Mouse (Mus musculus) heart, postnatal 25 days (tissue): Measurements from ENCODE around the gene Vmn2r13. TPM values are rescaled to one million over a fixed set of nuclear protein-coding genes. Genes with fewer than 3 reads are reported as not detected.
"Not testable (repeated sequence)": the region's sequence is repeated elsewhere in the genome, so short reads cannot be mapped to it uniquely, and the experiment has no call there.

Source experiments
- DNase-seq: peaks from one replicate; pipeline ENCODE4 v3.0.0; 2022; ENCODE audit warnings: low spot score
- intact Hi-C: fragments of 180-260 bp; cut with DNase I; formaldehyde crosslinking; loops from one replicate; pipeline ENCODE4 v1.15.1; 2025
- total RNA-seq, 2 experiments: library from RNA; stranded (reverse); gene quantifications; 2 replicates each; pipeline ENCODE4 v1.2.3; 2021

Gene Vmn2r13
- not detected for total RNA-seq

DNA sequence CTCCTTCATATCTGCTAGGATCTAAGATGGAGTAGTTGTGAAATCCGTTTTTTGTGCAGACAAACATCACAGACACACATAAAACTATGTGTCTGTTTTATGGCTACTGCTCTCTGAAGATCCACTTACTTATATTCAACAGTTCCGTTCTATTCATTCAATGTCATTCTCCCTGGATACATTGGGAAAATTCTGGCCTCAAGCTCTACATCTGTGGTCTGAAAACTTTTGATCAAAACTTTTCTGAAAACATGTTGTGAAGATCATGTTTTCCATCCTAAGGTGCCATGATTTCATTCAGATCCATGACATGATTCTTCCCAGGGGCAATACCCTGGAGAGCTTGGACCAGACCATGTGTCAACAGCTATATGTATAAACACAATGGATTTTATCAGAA is at the start of gene Vmn2r13:
TSS of gene Vmn2r13 (minus strand) at position 101 of the 400 bp plus-strand sequence.
- DNase-seq, intact Hi-C loops: not testable (repeated sequence)

DNA sequence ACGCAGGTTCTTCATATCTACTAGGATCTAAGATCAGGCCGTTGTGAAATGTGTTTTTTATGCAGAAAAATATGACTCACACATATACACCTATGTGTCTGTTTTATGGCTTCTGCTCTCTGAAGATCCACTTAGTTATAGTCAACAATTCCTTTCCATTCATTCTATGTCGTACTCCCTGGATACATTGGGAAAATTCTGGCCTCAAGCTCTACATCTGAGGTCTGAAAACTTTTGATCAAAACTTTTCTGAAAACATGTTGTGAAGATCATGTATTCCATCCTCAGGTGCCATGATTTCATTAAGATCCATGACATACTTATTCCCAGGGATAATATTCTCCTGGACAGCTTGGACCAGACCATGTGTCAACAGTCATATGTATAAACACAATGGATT is 32.6 kb upstream of the Vmn2r13 start, which contains the start of gene Vmn2r14:
TSS of gene Vmn2r14 (minus strand) at position 101 of the 400 bp plus-strand sequence.
- no peak for DNase-seq
- intact Hi-C loops, result no loop called here

DNA sequence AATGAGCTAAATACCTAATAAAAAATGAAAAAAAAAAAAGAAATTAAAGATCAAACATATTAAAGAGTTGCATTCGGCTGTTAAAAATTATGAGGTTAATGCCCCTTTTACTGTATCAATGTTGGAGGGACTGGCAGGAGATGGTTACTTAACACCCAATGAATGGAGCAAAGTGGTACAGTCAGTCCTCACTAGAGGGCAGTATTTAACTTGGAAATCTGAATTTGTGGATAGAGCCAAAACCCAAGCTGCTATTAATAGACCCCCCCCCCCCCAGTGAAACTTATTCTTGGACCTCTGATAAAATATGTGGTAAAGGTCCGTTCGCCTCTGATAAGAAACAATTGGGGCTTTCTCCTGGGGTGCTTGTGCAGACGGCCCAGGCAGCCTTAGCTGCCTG is 25.1 kb downstream of the Vmn2r13 start:
- DNase-seq, intact Hi-C loops: not testable (repeated sequence)

DNA sequence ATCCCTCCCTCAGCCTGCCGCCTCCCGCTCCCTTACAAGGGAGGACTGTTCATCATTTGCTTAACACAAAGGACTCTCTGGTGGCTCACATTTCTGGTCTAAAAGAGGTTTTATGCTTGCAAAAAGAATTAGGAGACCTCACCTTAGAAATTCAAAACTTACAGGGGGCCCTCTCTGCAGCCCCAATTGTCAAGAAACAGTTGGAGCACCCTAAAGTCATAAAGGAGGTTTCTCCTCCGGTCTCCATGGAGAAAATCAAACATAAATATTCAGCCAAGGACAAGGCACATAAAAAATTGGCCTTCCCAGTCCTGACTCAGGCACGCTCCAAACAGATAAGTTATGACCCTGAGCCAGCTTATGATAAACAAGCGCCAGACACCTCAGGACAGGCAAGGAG is 31.9 kb downstream of the Vmn2r13 start:
- intact Hi-C loops, result no loop called here

DNA sequence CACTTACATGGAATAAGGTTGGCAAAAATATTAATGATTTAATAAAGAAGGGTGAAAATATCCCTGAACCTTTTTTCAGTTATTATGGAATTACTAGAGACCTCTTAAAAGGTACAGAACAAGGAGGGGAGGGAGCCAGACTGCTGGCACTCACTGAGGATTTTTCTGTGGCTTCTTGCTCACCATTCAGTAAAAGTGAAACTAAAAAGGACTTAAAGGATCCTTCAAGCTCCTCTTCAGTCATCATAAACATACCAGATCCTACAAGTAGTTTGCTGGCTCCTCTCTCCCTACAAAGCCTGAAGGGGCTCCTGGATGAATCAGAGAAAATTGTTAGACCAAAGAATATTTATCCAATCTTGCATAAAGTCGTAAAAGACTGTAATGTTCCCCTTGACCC is 32.4 kb downstream of the Vmn2r13 start:
- DNase-seq, intact Hi-C loops: not testable (repeated sequence)

More for the DNA sequence above, 31.9 kb downstream of the Vmn2r13 start:
- no peak for DNase-seq

DNA sequence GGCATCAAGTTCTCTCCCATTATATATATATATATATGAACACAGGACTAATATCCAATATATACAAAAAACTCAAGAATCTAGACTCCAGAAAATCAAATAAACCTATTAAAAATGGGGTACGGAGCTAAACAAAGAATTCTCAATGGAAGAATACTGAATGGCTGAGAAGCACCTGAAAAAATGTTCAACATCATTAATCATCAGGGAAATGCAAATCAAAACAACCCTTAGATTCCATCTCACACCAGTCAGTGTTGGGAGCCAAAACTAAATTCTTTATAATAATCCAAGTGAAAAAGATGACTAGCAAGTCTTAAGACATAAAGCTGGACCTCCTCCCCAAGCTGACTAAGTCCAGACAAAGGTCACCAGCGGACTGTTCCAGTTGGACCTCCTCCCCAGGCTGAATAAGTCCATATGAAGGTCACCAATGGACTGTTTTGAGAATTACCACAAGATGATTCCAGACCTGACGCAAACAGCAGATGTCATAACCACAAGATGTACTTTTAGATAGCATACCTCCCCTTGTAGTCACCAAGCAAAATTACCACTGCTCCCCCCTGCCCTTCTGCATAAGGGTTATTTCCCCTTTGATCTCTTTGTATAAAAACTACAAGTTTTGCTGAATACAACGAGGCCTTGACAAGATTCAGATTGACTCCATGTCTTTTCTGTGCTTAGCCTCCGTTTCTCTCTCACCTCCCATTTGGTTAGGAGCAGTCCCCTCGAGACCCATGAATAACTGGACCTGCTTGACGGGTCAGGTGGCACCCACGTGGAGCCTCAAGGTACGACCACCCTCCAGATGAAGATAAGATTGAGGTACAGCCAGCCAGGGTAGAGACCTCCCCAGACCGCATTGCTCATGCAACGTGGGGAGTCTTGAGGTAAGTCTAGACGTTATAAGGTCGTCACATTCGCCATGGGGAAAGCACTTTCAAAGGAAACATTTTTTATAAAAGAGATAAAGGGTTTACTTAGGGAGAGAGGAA is 33.2 kb downstream of the Vmn2r13 start:
- intact Hi-C loops, DNase-seq: not testable (repeated sequence)

DNA sequence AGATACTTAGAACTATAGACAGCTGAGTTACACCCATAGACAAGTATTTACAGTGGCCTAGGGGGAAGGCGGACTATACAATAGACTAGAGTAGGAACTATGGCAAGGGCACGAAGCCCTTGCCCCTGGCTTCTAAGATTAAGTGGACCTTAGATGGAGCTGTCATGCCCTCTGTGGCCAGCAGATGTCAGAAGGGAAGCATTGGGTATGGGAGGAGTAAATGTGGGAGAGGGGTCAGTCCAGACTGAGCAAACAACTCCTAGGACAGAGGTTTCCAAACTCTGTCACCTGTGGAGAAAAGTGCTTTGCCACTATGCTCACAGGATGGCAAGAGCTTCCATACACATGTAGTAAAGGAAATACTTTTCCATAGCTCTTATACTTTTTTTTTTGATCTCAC is 52.5 kb downstream of the Vmn2r13 start:
- no peak for DNase-seq
- intact Hi-C loops, result no loop called here

DNA sequence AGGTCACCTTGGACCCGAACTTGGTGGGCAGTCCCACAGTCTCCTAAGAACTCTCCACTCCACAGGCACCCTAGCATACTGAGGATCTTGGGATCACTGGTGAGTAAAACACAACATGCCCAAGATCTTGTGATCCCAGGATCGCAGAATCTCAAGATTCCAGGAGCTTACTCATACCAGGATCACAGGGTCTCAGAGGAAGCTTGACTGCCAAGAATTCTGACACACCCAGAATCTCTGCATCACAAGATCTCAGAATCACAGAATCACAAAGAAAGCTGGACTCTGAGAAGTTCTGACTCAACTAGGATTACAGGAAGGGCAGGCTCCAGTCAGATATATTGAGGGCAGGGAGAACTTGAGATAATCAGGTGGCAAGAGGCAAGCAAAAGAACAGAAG is 55.3 kb downstream of the Vmn2r13 start:
- intact Hi-C loops, result no loop called here
- no peak for DNase-seq

Other genes starting within 250 kb of the Vmn2r13 start
- not detected for gene Vmn2r10, start 185.7 kb downstream of the Vmn2r13 start, total RNA-seq
- not detected for gene Vmn2r11, start 132.6 kb downstream of the Vmn2r13 start, total RNA-seq
- not detected for gene Vmn2r12, start 94.2 kb downstream of the Vmn2r13 start, total RNA-seq
- not detected for gene Vmn2r14, start 32.5 kb upstream of the Vmn2r13 start, total RNA-seq
- gene Vmn2r15, start 105.4 kb upstream of the Vmn2r13 start, total RNA-seq, result not detected
- not detected for gene Vmn2r16, start 138.0 kb upstream of the Vmn2r13 start, total RNA-seq
- not detected for gene Vmn2r17, start 227.5 kb upstream of the Vmn2r13 start, total RNA-seq